Mouse (Mus musculus): ENCODE measurements at regions not wholly inside any gene's neighbourhood (a gene's known extent, or its start where the extent isn't known, plus 50 kb on each side); places are given as distances from the start of the nearest gene placed in this dataset.

DNA sequence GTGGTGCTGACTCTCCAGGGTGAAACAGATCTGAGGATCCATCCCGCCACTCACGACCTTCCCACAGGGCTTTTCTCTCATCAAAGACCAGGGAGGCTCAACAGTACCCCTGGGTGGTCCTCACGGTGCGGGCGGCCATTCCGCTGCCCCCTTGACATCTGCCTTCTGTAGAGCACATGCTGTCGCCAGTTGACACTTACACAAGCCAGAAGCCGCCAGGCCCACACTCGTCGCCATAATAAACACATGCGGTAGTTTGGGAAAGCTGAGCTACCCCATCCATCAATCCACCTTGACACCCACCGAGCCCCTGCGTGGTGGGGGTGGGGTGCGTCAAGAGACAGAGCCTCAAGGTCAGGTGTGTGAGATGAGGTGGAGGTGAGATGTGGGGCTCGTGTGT, 125.7 kb downstream of the Tfap2c start:
- Histone ChIP-seq H3K4me3 (ENCODE audit: control insufficient read depth, insufficient read depth, low read length) (no peak overlapping the region), H3K27me3 (ENCODE audit: control insufficient read depth, insufficient read depth, low read length) (no peaks in the 10 kb centered on the region), H3K4me1 (replicated peaks; ENCODE audit: control insufficient read depth, insufficient read depth, low read length) (no peaks in the 10 kb centered on the region), H3K36me3 (ENCODE audit: control insufficient read depth, insufficient read depth, low read length) (no peaks in the 10 kb centered on the region), H3K27ac (ENCODE audit: control insufficient read depth, insufficient read depth, low read length) (no peak overlapping the region)
- DNase-seq = no peak
- 75% methylated on average over 15 of the region's 15 CpGs for WGBS
- TF ChIP-seq CTCF (IDR thresholded peaks at IDR 0.05; ENCODE audit: borderline replicate concordance, control insufficient read depth, extremely low read depth, insufficient read depth, low read length, poor library complexity) (no peak), POLR2A (IDR thresholded peaks at IDR 0.05; ENCODE audit: control insufficient read depth, extremely low read depth, insufficient read depth, low read length, poor library complexity) (no peak)

DNA sequence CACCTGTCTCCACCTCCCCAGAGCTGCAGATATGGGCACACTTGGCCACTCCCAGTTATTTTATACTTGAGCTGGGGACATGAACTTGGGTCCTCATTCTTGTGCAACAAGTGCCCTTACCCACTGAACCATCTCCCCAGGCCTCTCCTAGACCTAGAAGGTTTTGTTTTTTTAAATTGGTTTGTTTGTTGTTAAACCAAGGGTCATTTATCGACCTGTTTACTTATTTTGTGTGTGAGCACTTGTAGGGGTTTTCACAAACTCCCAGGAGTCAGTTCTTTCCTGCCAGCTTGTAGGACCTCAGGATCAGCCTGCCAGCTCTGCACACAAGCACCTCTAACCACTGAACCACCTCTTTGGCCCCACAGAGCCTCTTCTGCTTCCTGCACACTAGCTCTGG, 140.8 kb downstream of the Tfap2c start:
- Histone ChIP-seq H3K4me3 (ENCODE audit: control insufficient read depth, insufficient read depth, low read length) (no peak overlapping the region), H3K27me3 (ENCODE audit: control insufficient read depth, insufficient read depth, low read length) (no peaks in the 10 kb centered on the region), H3K36me3 (ENCODE audit: control insufficient read depth, insufficient read depth, low read length) (no peaks in the 10 kb centered on the region), H3K4me1 (replicated peaks; ENCODE audit: control insufficient read depth, insufficient read depth, low read length) (no peaks in the 10 kb centered on the region), H3K27ac (ENCODE audit: control insufficient read depth, insufficient read depth, low read length) (no peak overlapping the region)
- TF ChIP-seq CTCF (IDR thresholded peaks at IDR 0.05; ENCODE audit: borderline replicate concordance, control insufficient read depth, extremely low read depth, insufficient read depth, low read length, poor library complexity) (no peak), POLR2A (IDR thresholded peaks at IDR 0.05; ENCODE audit: control insufficient read depth, extremely low read depth, insufficient read depth, low read length, poor library complexity) (no peak)
- DNase-seq = no peak
- 88% methylated on average over 1 of the region's 1 CpGs for WGBS

DNA sequence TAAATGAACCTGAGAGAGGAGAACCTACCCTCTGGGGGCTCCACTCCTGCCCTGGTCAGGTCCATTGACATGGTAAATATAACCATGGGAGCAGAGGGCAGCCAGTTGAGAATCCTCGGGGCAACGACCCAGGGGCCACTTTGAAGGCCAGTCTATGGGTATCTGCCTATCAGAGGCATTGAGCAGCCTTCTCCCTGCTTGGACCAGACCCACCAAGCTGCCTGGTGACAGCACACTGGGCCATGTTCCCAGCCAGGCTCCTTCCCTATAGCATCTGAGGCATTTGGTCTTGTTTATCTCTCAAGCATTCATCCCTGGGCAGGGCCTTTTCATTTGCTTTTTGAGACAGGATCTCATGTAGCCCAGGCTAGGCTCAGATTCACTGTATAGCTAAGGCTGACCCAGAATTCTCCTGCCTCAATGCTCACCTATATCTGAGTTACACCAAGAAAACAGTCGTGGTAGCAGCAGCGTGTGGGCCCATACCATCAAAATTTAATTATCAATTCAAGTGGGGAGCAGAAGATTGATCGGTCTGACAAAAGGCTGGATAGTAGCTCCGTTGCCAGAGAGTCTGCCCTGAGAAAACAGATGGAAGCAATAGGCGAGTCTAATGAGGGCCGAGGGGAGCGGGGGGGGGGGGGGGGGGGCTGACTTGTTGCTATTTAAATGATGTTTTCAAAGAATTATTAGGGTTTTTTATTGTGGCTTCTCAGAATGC, 141.7 kb downstream of the Tfap2c start:
- no peaks in the 10 kb centered on the region for H3K36me3 ChIP-seq (ENCODE audit: control insufficient read depth, insufficient read depth, low read length)
- H3K27me3 ChIP-seq (ENCODE audit: control insufficient read depth, insufficient read depth, low read length) = no peaks in the 10 kb centered on the region
- TF ChIP-seq POLR2A (IDR thresholded peaks at IDR 0.05; ENCODE audit: control insufficient read depth, extremely low read depth, insufficient read depth, low read length, poor library complexity) (no peak), CTCF (IDR thresholded peaks at IDR 0.05; ENCODE audit: borderline replicate concordance, control insufficient read depth, extremely low read depth, insufficient read depth, low read length, poor library complexity) (no peak)
- no peak overlapping the region for H3K27ac ChIP-seq (ENCODE audit: control insufficient read depth, insufficient read depth, low read length)
- no peak for DNase-seq
- H3K4me1 ChIP-seq (replicated peaks; ENCODE audit: control insufficient read depth, insufficient read depth, low read length) = no peaks in the 10 kb centered on the region
- WGBS = 92% methylated on average over 9 of the region's 9 CpGs
- H3K4me3 ChIP-seq (ENCODE audit: control insufficient read depth, insufficient read depth, low read length) = no peak overlapping the region

DNA sequence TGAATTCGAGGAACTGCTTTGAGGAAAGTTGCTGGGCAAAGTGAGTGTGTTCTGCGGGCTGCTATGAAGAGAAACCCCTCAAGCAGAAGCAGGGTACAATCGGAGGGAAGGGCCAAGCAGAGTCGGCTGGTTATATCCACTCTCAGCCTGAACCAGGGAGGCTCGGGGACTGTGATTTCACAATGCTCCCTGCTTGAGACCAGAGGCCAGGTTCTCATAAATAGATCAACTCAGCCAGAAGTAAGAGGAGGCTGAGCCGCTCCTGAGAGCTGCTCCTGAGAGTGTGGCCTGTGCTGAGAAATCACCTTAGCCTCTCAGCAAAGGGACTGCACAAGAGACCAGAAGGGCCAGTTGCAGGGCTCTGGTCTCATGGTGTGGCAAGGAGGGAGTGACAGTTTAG, 149.6 kb downstream of the Tfap2c start:
- no peak for TF ChIP-seq POLR2A (IDR thresholded peaks at IDR 0.05; ENCODE audit: control insufficient read depth, extremely low read depth, insufficient read depth, low read length, poor library complexity)
- no peak for TF ChIP-seq CTCF (IDR thresholded peaks at IDR 0.05; ENCODE audit: borderline replicate concordance, control insufficient read depth, extremely low read depth, insufficient read depth, low read length, poor library complexity)
- H3K4me1 ChIP-seq (replicated peaks; ENCODE audit: control insufficient read depth, insufficient read depth, low read length) = no peaks in the 10 kb centered on the region
- H3K4me3 ChIP-seq (ENCODE audit: control insufficient read depth, insufficient read depth, low read length) = no peak overlapping the region
- WGBS = 81% methylated on average over 6 of the region's 6 CpGs
- no peak for DNase-seq
- H3K27me3 ChIP-seq (ENCODE audit: control insufficient read depth, insufficient read depth, low read length) = no peaks in the 10 kb centered on the region
- H3K36me3 ChIP-seq (ENCODE audit: control insufficient read depth, insufficient read depth, low read length) = no peaks in the 10 kb centered on the region
- H3K27ac ChIP-seq (ENCODE audit: control insufficient read depth, insufficient read depth, low read length) = no peak overlapping the region

DNA sequence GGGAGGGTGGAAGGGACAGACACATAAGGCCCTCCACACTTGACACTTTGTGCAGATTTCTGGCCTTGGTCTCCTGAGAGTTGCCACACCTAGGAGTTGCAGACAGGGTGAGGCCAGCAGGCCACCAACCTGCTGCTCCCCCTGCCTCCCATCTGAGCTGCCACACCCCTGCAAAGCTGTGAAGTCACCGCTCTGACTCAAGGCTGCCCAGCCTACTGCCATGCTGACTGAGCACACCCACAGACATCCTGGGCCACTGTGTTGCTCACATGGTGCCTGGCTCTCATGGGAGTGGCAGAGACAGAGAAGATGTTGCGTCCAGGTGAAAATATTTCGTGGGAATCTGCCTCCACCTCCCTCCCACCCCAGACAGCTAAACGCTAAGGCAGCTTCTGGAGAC, 150.3 kb downstream of the Tfap2c start:
- H3K27ac ChIP-seq (ENCODE audit: control insufficient read depth, insufficient read depth, low read length) = no peak overlapping the region
- DNase-seq = no peak
- H3K4me1 ChIP-seq (replicated peaks; ENCODE audit: control insufficient read depth, insufficient read depth, low read length) = no peaks in the 10 kb centered on the region
- 85% methylated on average over 4 of the region's 4 CpGs for WGBS
- no peak overlapping the region for H3K4me3 ChIP-seq (ENCODE audit: control insufficient read depth, insufficient read depth, low read length)
- no peaks in the 10 kb centered on the region for H3K36me3 ChIP-seq (ENCODE audit: control insufficient read depth, insufficient read depth, low read length)
- no peaks in the 10 kb centered on the region for H3K27me3 ChIP-seq (ENCODE audit: control insufficient read depth, insufficient read depth, low read length)
- TF ChIP-seq CTCF (IDR thresholded peaks at IDR 0.05; ENCODE audit: borderline replicate concordance, control insufficient read depth, extremely low read depth, insufficient read depth, low read length, poor library complexity) (no peak), POLR2A (IDR thresholded peaks at IDR 0.05; ENCODE audit: control insufficient read depth, extremely low read depth, insufficient read depth, low read length, poor library complexity) (no peak)

DNA sequence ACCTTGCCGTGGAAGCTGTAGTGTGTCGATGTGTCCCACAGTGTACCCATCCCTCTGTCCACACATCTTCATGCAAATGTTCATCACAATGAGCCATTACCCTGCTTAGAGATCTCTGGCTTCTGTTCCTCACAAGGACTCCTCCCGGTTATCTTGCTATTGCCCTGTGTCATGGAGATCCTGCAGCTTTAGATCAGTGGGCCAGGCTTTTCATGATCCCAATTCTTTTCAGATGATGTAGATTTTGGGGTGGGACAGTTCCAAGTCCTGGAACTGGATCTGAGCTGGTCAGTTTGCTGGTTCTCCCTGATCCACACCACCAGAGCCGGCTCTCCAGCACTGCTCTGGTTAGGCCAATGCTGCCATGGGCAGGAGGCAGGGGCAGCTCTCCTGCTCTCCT, 161.2 kb downstream of the Tfap2c start:
- Histone ChIP-seq H3K27ac (ENCODE audit: control insufficient read depth, insufficient read depth, low read length) (no peak overlapping the region), H3K27me3 (ENCODE audit: control insufficient read depth, insufficient read depth, low read length) (no peaks in the 10 kb centered on the region), H3K4me3 (ENCODE audit: control insufficient read depth, insufficient read depth, low read length) (no peak overlapping the region), H3K4me1 (replicated peaks; ENCODE audit: control insufficient read depth, insufficient read depth, low read length) (no peaks in the 10 kb centered on the region), H3K36me3 (ENCODE audit: control insufficient read depth, insufficient read depth, low read length) (no peaks in the 10 kb centered on the region)
- no peak for TF ChIP-seq POLR2A (IDR thresholded peaks at IDR 0.05; ENCODE audit: control insufficient read depth, extremely low read depth, insufficient read depth, low read length, poor library complexity)
- TF ChIP-seq CTCF (IDR thresholded peaks at IDR 0.05; ENCODE audit: borderline replicate concordance, control insufficient read depth, extremely low read depth, insufficient read depth, low read length, poor library complexity) = no peak
- 89% methylated on average over 4 of the region's 4 CpGs for WGBS
- no peak for DNase-seq

DNA sequence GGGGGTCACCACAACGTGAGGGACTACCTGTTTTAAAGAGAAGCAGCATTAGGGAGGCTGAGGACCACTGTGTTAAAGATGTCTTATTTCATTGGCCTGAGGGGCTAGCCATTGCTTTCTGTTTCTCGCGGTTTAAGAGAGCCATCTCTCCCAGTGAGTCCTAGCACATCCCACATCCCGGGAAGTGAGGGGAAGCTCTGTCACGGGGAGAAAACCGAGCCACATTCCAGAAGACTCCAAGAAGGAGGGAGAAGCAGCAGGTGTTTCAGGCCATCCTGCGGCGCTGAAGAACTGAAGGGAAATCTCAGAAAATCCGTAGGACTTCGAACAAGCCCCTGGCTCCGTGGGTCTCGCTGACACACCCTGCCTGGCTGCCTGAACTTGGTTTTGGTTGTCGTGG, 177.3 kb downstream of the Tfap2c start:
- DNase-seq = no peak
- 8% methylated on average over 13 of the region's 13 CpGs for WGBS
- Histone ChIP-seq H3K4me3 (ENCODE audit: control insufficient read depth, insufficient read depth, low read length) (no peak overlapping the region), H3K27ac (ENCODE audit: control insufficient read depth, insufficient read depth, low read length) (no peak overlapping the region), H3K4me1 (replicated peaks; ENCODE audit: control insufficient read depth, insufficient read depth, low read length) (no peaks in the 10 kb centered on the region), H3K36me3 (ENCODE audit: control insufficient read depth, insufficient read depth, low read length) (no peaks in the 10 kb centered on the region), H3K27me3 (ENCODE audit: control insufficient read depth, insufficient read depth, low read length) (peaks cover 37% of the 10 kb centered on the region)
- TF ChIP-seq CTCF (IDR thresholded peaks at IDR 0.05; ENCODE audit: borderline replicate concordance, control insufficient read depth, extremely low read depth, insufficient read depth, low read length, poor library complexity) (no peak), POLR2A (IDR thresholded peaks at IDR 0.05; ENCODE audit: control insufficient read depth, extremely low read depth, insufficient read depth, low read length, poor library complexity) (no peak)
